Mouse (Mus musculus) MEL (cell line): ENCODE data around the gene Pdzd8.

ENCODE experiments used
- BHLHE40 ChIP-seq: IDR thresholded peaks from 2 replicates; pipeline ENCODE4 v1.6.1; 2012; ENCODE audit warnings: low read depth, mild to moderate bottlenecking, inconsistent platforms, low read length, improper control_type of control experiment, borderline replicate concordance
- CHD1 ChIP-seq: IDR thresholded peaks from 2 replicates; pipeline ENCODE4 v1.6.1; 2012; ENCODE audit warnings: low read depth, mild to moderate bottlenecking, inconsistent platforms, low read length, improper control_type of control experiment
- CTCF ChIP-seq, 3 experiments: IDR thresholded peaks in 2 of 3; conservative IDR thresholded peaks in 1 of 3; 2 replicates each; pipeline ENCODE4 v1.5.1; 2011 to 2012; ENCODE audit warnings: low read length in 3 of 3, low read depth in 2 of 3, mild to moderate bottlenecking in 2 of 3, improper control_type of control experiment in 1 of 3, inconsistent platforms in 1 of 3, mixed read lengths in 1 of 3, moderate library complexity in 1 of 3; ENCODE audit not compliant: control insufficient read depth in 1 of 3, insufficient read depth in 1 of 3, poor library complexity in 1 of 3, severe bottlenecking in 1 of 3
- E2F4 ChIP-seq: IDR thresholded peaks from 2 replicates; pipeline ENCODE4 v1.6.1; 2011; ENCODE audit warnings: low read depth, low read length, improper control_type of control experiment, borderline replicate concordance
- ELF1 ChIP-seq: IDR thresholded peaks from 2 replicates; pipeline ENCODE4 v1.6.1; 2014; ENCODE audit warnings: low read depth, mild to moderate bottlenecking, inconsistent platforms, low read length, improper control_type of control experiment, moderate library complexity
- ETS1 ChIP-seq: IDR thresholded peaks from 2 replicates; pipeline ENCODE4 v1.6.1; 2012; ENCODE audit warnings: low read depth, mild to moderate bottlenecking, inconsistent platforms, low read length, improper control_type of control experiment, moderate library complexity
- JUND ChIP-seq: IDR thresholded peaks from 2 replicates; pipeline ENCODE4 v1.6.1; 2011; ENCODE audit warnings: low read depth, mild to moderate bottlenecking, improper control_type of control experiment, low read length
- MAX ChIP-seq: IDR thresholded peaks from 2 replicates; pipeline ENCODE4 v1.6.1; 2011; ENCODE audit warnings: low read length, improper control_type of control experiment
- NRF1 ChIP-seq: IDR thresholded peaks from 2 replicates; pipeline ENCODE4 v1.6.1; 2014; ENCODE audit warnings: low read depth, mild to moderate bottlenecking, inconsistent platforms, low read length, improper control_type of control experiment, moderate library complexity; ENCODE audit not compliant: poor library complexity, insufficient read depth, severe bottlenecking
- POLR2A ChIP-seq, 2 experiments: IDR thresholded peaks; 2 replicates each; pipeline ENCODE4 v1.6.1; 2011 to 2012; ENCODE audit warnings: low read length in 2 of 2, mild to moderate bottlenecking in 2 of 2, control low read depth in 1 of 2, improper control_type of control experiment in 1 of 2, low read depth in 1 of 2, moderate library complexity in 1 of 2; ENCODE audit not compliant: control insufficient read depth in 1 of 2, insufficient read depth in 1 of 2, poor library complexity in 1 of 2
- POLR2AphosphoS2 ChIP-seq: IDR thresholded peaks from 2 replicates; pipeline ENCODE4 v1.6.1; 2011; ENCODE audit warnings: low read length, improper control_type of control experiment
- RAD21 ChIP-seq: IDR thresholded peaks from 2 replicates; pipeline ENCODE4 v1.6.1; 2011; ENCODE audit warnings: mild to moderate bottlenecking, low read depth, low read length, improper control_type of control experiment
- USF1 ChIP-seq: IDR thresholded peaks from 2 replicates; pipeline ENCODE4 v1.6.1; 2014; ENCODE audit warnings: low read depth, mild to moderate bottlenecking, inconsistent platforms, low read length, improper control_type of control experiment, moderate library complexity
- ZNF384 ChIP-seq: IDR thresholded peaks from 2 replicates; pipeline ENCODE4 v1.6.1; 2012; ENCODE audit warnings: low read depth, mild to moderate bottlenecking, inconsistent platforms, low read length, improper control_type of control experiment

GRCm38 (mm10) chr19:59356843-59357595, 11.4 kb upstream of the Pdzd8 start:
- TF ChIP-seq CTCF (IDR thresholded peaks at IDR 0.05 in 2 of 3, conservative IDR thresholded peaks at IDR 0.05 in 1 of 3; ENCODE audit: control insufficient read depth in 1 of 3, insufficient read depth in 1 of 3, low read depth in 2 of 3, low read length in 3 of 3, poor library complexity in 1 of 3, severe bottlenecking in 1 of 3) (no peak), ZNF384 (no peak), MAX (no peak), RAD21 (no peak), ELF1 (no peak), ETS1 (no peak), JUND (no peak), BHLHE40 (no peak), E2F4 (no peak), CHD1 (no peak), POLR2A (IDR thresholded peaks at IDR 0.05; ENCODE audit: control insufficient read depth in 1 of 2, insufficient read depth in 1 of 2, low read depth in 1 of 2, low read length in 2 of 2, poor library complexity in 1 of 2) (no peak), POLR2AphosphoS2 (no peak), NRF1 (no peak), USF1 (no peak)
